Mouse (Mus musculus): ENCODE results near the gene Lmod3.

DNA sequence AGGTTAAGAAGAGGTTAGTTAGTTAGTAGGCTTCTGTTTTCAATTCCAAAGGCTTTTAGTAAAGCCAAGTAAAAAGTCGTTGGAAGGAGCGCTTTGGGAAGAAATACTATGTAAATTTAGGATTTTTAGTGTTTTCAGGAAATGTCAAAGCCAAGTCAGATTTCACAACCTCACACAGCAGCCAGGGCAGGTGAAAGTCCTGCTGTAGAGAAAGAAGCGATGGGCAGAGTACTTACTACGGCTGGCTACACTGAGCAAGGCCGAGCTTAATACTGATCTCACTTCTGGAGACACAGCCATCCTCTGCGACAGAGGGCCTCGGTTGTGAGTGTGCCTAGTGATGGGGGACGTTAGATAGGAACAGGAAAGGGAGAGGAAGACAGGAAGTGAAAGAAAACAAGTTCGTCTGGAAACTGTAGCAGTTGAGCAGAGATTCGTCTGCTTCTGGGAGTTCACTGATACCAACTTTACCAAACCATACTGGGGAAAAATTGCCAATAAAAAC lies 36.8 kb upstream of the Lmod3 start:
- no peak for TF ChIP-seq CTCF (IDR thresholded peaks at IDR 0.05; ENCODE audit: low read depth, low read length)
- no peak for TF ChIP-seq POLR2A (IDR thresholded peaks at IDR 0.05; ENCODE audit: insufficient read depth, low read length)

Data from ES-Bruce4 (cell line).